Mouse (Mus musculus) CD4-positive, CD25-positive, alpha-beta regulatory T cell, adult 4 months (primary cell): ENCODE results near the gene Myh9. TPM values are rescaled to one million over a fixed set of nuclear protein-coding genes. Genes with fewer than 3 reads are reported as not detected.
"Not testable (repeated sequence)": the region's sequence is repeated elsewhere in the genome, so short reads cannot be mapped to it uniquely, and the experiment has no call there.

ENCODE experiments used
- ATAC-seq: one replicate; pipeline ENCODE4 v1.8.0; 2017
- polyA plus RNA-seq, 2 experiments: library from polyadenylated mRNA; unstranded; fragments of 100-300 nt; shearing (Covaris generic); gene quantifications; one replicate each; pipeline ENCODE4 v1.2.1; 2017

The Myh9 gene
- polyA plus RNA-seq, 2 experiments from 2014 or later: 206 to 220 TPM

- not testable (repeated sequence) for ATAC-seq
Observed at GRCm38 (mm10) chr15:77867231-77867968, 25.4 kb upstream of the Myh9 start.

GRCm38 (mm10) chr15:77866583-77867220 lies 24.7 kb upstream of the Myh9 start:
- ATAC-seq: no peak

- ATAC-seq: no peak
Observed at GRCm38 (mm10) chr15:77864063-77864758, 22.2 kb upstream of the Myh9 start.

GRCm38 (mm10) chr15:77862991-77863972 lies 21.3 kb upstream of the Myh9 start:
- ATAC-seq: peak; percentile 66

GRCm38 (mm10) chr15:77860081-77860665 lies 18.2 kb upstream of the Myh9 start:
- no peak for ATAC-seq

- peak; percentile 96 for ATAC-seq
Observed at GRCm38 (mm10) chr15:77857662-77858156, 15.7 kb upstream of the Myh9 start.

- ATAC-seq: no peak
Observed at GRCm38 (mm10) chr15:77856541-77856940, 14.6 kb upstream of the Myh9 start.

GRCm38 (mm10) chr15:77855301-77855700 lies 13.3 kb upstream of the Myh9 start:
- ATAC-seq: no peak

GRCm38 (mm10) chr15:77852001-77852400 lies 10.0 kb upstream of the Myh9 start:
- ATAC-seq: no peak

- peak; percentile 38 for ATAC-seq
Observed at GRCm38 (mm10) chr15:77851136-77851535, 9.2 kb upstream of the Myh9 start.

- ATAC-seq: peak; percentile 90
Observed at GRCm38 (mm10) chr15:77849572-77850229, 7.7 kb upstream of the Myh9 start.

GRCm38 (mm10) chr15:77849039-77849436 lies 7.1 kb upstream of the Myh9 start:
- ATAC-seq: peak; percentile 1

- no peak for ATAC-seq
Observed at GRCm38 (mm10) chr15:77848415-77849038, 6.6 kb upstream of the Myh9 start.

- no peak for ATAC-seq
Observed at GRCm38 (mm10) chr15:77847826-77848225, 5.9 kb upstream of the Myh9 start.

GRCm38 (mm10) chr15:77847108-77847507 lies 5.1 kb upstream of the Myh9 start:
- ATAC-seq: no peak

- not testable (repeated sequence) for ATAC-seq
Observed at GRCm38 (mm10) chr15:77845931-77846595, 4.1 kb upstream of the Myh9 start.

- ATAC-seq: no peak
Observed at GRCm38 (mm10) chr15:77844955-77845635, 3.1 kb upstream of the Myh9 start.

- no peak for ATAC-seq
Observed at GRCm38 (mm10) chr15:77844048-77844447, 2.1 kb upstream of the Myh9 start.

GRCm38 (mm10) chr15:77843494-77844041 lies 1.6 kb upstream of the Myh9 start:
- not testable (repeated sequence) for ATAC-seq
